Mouse (Mus musculus): ENCODE measurements around the gene Man2a1.

DNA sequence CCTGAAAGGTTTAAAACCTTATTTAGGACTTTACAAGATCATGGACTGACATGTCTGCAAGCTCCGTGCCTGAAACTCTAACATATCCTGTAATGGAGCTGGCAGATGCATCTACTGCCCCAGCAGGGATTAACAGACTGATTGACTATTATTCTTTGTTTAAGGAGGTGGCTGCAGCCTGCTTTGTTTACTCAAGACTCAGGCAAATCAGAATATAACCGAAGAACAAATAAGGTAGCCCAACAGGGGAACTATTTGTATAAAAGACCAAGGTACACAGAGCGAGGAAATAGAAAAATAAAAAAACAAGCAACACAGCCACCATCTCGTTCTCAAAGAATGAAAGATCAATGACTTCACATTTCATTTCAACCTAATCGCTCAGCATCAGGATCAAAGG is 23.1 kb upstream of the Man2a1 start:
- TF ChIP-seq CTCF (IDR thresholded peaks at IDR 0.05; ENCODE audit: low read depth, low read length) (no peak), POLR2A (IDR thresholded peaks at IDR 0.05; ENCODE audit: extremely low read depth, insufficient read depth, low read length) (no peak)
